Comparison of ENCODE assay signal across 32 mouse cellular contexts in the genomic region with DNA sequence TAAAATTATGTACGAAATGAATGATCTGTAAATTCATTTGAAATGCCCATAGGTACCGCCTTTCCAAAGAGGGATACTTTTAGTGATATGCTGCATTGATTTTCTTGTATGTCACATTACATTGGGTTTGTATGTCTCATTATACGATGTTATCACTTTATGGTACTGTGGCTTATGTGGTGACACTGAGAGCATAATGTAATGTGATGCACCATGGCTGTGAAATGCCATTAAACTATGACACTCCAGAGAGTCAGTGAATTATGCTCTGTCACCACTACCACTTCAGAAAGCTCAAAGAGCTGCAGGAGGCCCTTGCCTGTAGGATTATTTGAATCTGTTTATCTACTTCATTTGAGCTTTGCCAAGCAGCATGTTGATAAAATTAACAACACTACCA.
DNase-seq lines count a peak whose midpoint lies in the region; ATAC-seq and TF ChIP-seq lines count a peak whose summit lies in the region.
"Had no signal": no experiment of that assay in that cellular context is flagged by ENCODE, and none has a peak within 500 bp of the region (broad histone marks: within the 10 kb centered on the region; RNA-seq: fewer than 3 reads in every experiment).

No protein-coding gene starts in this region.

- 75% methylated on average over 3 of the region's 3 CpGs for WGBS in hindbrain, embryonic 12.5 days
- WGBS in hindbrain, embryonic 11.5 days: 83% methylated on average over 3 of the region's 3 CpGs
- WGBS in neural tube, embryonic 13.5 days: 62% methylated on average over 3 of the region's 3 CpGs
- WGBS in hindbrain, postnatal 0 days: 61% methylated on average over 3 of the region's 3 CpGs

- no peaks in the 10 kb centered on the region for H3K27me3 ChIP-seq in hindbrain, embryonic 12.5 days
- H3K27me3 ChIP-seq in hindbrain, embryonic 11.5 days (ENCODE audit: control insufficient read depth, insufficient read depth, low read length): no peaks in the 10 kb centered on the region
- no peaks in the 10 kb centered on the region for H3K27me3 ChIP-seq in neural tube, embryonic 13.5 days
- no peaks in the 10 kb centered on the region for H3K27me3 ChIP-seq in hindbrain, postnatal 0 days (ENCODE audit: insufficient read depth, low read length)
- H3K27me3 ChIP-seq: embryonic facial prominence, embryonic 15.5 days; forebrain, embryonic 15.5 days; limb, embryonic 12.5 days; liver, embryonic 15.5 days; neural tube, embryonic 12.5 days; Patski had no signal

- H3K36me3 ChIP-seq in hindbrain, embryonic 12.5 days: no peaks in the 10 kb centered on the region
- no peaks in the 10 kb centered on the region for H3K36me3 ChIP-seq in hindbrain, embryonic 11.5 days (ENCODE audit: control insufficient read depth, insufficient read depth, low read length)
- H3K36me3 ChIP-seq in neural tube, embryonic 13.5 days: no peaks in the 10 kb centered on the region
- H3K36me3 ChIP-seq in hindbrain, postnatal 0 days (ENCODE audit: insufficient read depth, low read length): no peaks in the 10 kb centered on the region
- H3K36me3 ChIP-seq: embryonic facial prominence, embryonic 10.5 days; embryonic facial prominence, embryonic 15.5 days; forebrain, embryonic 15.5 days; limb, embryonic 12.5 days; liver, embryonic 15.5 days; neural tube, embryonic 12.5 days had no signal

- no peak overlapping the region for H3K4me3 ChIP-seq in hindbrain, embryonic 12.5 days
- H3K4me3 ChIP-seq in hindbrain, embryonic 11.5 days (ENCODE audit: low read depth, low read length): no peak overlapping the region
- H3K4me3 ChIP-seq in neural tube, embryonic 13.5 days: no peak overlapping the region
- no peak overlapping the region for H3K4me3 ChIP-seq in hindbrain, postnatal 0 days (ENCODE audit: low read length)
- H3K4me3 ChIP-seq: embryonic facial prominence, embryonic 10.5 days; embryonic facial prominence, embryonic 15.5 days; forebrain, embryonic 15.5 days; gastrocnemius, adult 2 months; limb, embryonic 12.5 days; liver, embryonic 15.5 days; neural tube, embryonic 12.5 days had no signal

- H3K4me1 ChIP-seq in hindbrain, embryonic 12.5 days: no peaks in the 10 kb centered on the region
- H3K4me1 ChIP-seq in hindbrain, embryonic 11.5 days (replicated peaks; ENCODE audit: control insufficient read depth, insufficient read depth, low read length): no peaks in the 10 kb centered on the region
- no peaks in the 10 kb centered on the region for H3K4me1 ChIP-seq in neural tube, embryonic 13.5 days (replicated peaks)
- H3K4me1 ChIP-seq in hindbrain, postnatal 0 days (ENCODE audit: insufficient read depth, low read length): no peaks in the 10 kb centered on the region
- H3K4me1 ChIP-seq: embryonic facial prominence, embryonic 10.5 days; embryonic facial prominence, embryonic 15.5 days; forebrain, embryonic 15.5 days; limb, embryonic 12.5 days; liver, embryonic 15.5 days; neural tube, embryonic 12.5 days had no signal

- no peak for TF ChIP-seq CTCF in hindbrain, postnatal 0 days (IDR thresholded peaks at IDR 0.05; ENCODE audit: low read depth)

- H3K4me2 ChIP-seq in hindbrain, embryonic 12.5 days (replicated peaks): no peak overlapping the region
- no peak overlapping the region for H3K4me2 ChIP-seq in hindbrain, embryonic 11.5 days (replicated peaks; ENCODE audit: low read depth, low read length)
- no peak overlapping the region for H3K4me2 ChIP-seq in neural tube, embryonic 13.5 days
- no peak overlapping the region for H3K4me2 ChIP-seq in hindbrain, postnatal 0 days (ENCODE audit: low read depth, low read length)
- H3K4me2 ChIP-seq: embryonic facial prominence, embryonic 15.5 days; forebrain, embryonic 15.5 days; heart, embryonic 11.5 days; limb, embryonic 12.5 days; liver, embryonic 15.5 days; lung, embryonic 14.5 days; neural tube, embryonic 12.5 days had no signal

- no peak overlapping the region for H3K27ac ChIP-seq in hindbrain, embryonic 12.5 days
- H3K27ac ChIP-seq in hindbrain, embryonic 11.5 days (ENCODE audit: low read depth, low read length): no peak overlapping the region
- H3K27ac ChIP-seq in neural tube, embryonic 13.5 days (replicated peaks): no peak overlapping the region
- no peak overlapping the region for H3K27ac ChIP-seq in hindbrain, postnatal 0 days
- H3K27ac ChIP-seq: embryonic facial prominence, embryonic 10.5 days; embryonic facial prominence, embryonic 15.5 days; forebrain, embryonic 15.5 days; gastrocnemius, adult 2 months; limb, embryonic 12.5 days; liver, embryonic 15.5 days; neural tube, embryonic 12.5 days had no signal

- no peaks in the 10 kb centered on the region for H3K9me3 ChIP-seq in hindbrain, embryonic 12.5 days (replicated peaks)
- H3K9me3 ChIP-seq in hindbrain, embryonic 11.5 days (ENCODE audit: control insufficient read depth, low read length): no peaks in the 10 kb centered on the region
- no peaks in the 10 kb centered on the region for H3K9me3 ChIP-seq in neural tube, embryonic 13.5 days
- no peaks in the 10 kb centered on the region for H3K9me3 ChIP-seq in hindbrain, postnatal 0 days (ENCODE audit: low read length)
- H3K9me3 ChIP-seq: embryonic facial prominence, embryonic 10.5 days; embryonic facial prominence, embryonic 15.5 days; forebrain, embryonic 15.5 days; limb, embryonic 12.5 days; liver, embryonic 15.5 days; neural tube, embryonic 12.5 days had no signal

- H3K9ac ChIP-seq in hindbrain, embryonic 12.5 days: no peak overlapping the region
- no peak overlapping the region for H3K9ac ChIP-seq in hindbrain, embryonic 11.5 days (ENCODE audit: low read depth, low read length)
- no peak overlapping the region for H3K9ac ChIP-seq in neural tube, embryonic 13.5 days
- no peak overlapping the region for H3K9ac ChIP-seq in hindbrain, postnatal 0 days (replicated peaks; ENCODE audit: low read length)
- H3K9ac ChIP-seq: embryonic facial prominence, embryonic 15.5 days; forebrain, embryonic 15.5 days; limb, embryonic 12.5 days; liver, embryonic 15.5 days; lung, embryonic 14.5 days; neural tube, embryonic 12.5 days had no signal

- no peak for DNase-seq in hindbrain, embryonic 11.5 days (ENCODE audit: low spot score)
- no peak for DNase-seq in neural tube, embryonic 10.5 days (ENCODE audit: extremely low spot score, low spot score)
- peak; percentile 5 for DNase-seq in hindbrain, postnatal 0 days (ENCODE audit: low spot score)
- no peak for DNase-seq in left cerebral cortex, adult 9 months (ENCODE audit: low spot score in 2 of 2)
- DNase-seq in cerebellum, postnatal 25 days: no peak
- DNase-seq: adrenal gland, postnatal 14 days; cerebellum, adult 2 months; cerebellum, postnatal 14 days; gastrocnemius, adult 2 months; gastrocnemius, postnatal 36 days; heart, adult 18-20 months; heart, postnatal 36 days; kidney, adult 11 months; kidney, postnatal 14 days; layer of hippocampus, adult 9-11 months; lung, embryonic 14.5 days; lung, postnatal 14 days; retina, postnatal 1 day; right cerebral cortex, postnatal 25 days; thymus, adult 2 months; thymus, postnatal 36 days had no signal

- 0 out of 2 replicates have a peak, but pooled peaks have one; percentile 46 for ATAC-seq in hindbrain, embryonic 12.5 days (ENCODE audit: low FRiP score)
- ATAC-seq in hindbrain, embryonic 11.5 days (ENCODE audit: low FRiP score): no peak
- ATAC-seq in neural tube, embryonic 13.5 days (ENCODE audit: low read depth): peak; percentile 50; the same call in 1 of the 2 replicates
- no peak for ATAC-seq in hindbrain, postnatal 0 days
- ATAC-seq: forebrain, embryonic 15.5 days; inflammation-experienced regulatory T-cells, adult 6 months; Patski had no signal

Comparison
In these comparisons a context has a peak if more than half of its experiments do, and no peak if none do; other contexts are left out.
1. ATAC-seq: peak in hindbrain, embryonic 12.5 days (single experiment) and neural tube, embryonic 13.5 days (single experiment); none in hindbrain, embryonic 11.5 days (single experiment) and hindbrain, postnatal 0 days (single experiment).